Mouse (Mus musculus): ENCODE measurements around the gene Samd5. TPM values are rescaled to one million over a fixed set of nuclear protein-coding genes. Genes with fewer than 3 reads are reported as not detected.

The Samd5 gene
- polyA plus RNA-seq, 1 experiment from 2014 or later, result 5.4 TPM

DNA sequence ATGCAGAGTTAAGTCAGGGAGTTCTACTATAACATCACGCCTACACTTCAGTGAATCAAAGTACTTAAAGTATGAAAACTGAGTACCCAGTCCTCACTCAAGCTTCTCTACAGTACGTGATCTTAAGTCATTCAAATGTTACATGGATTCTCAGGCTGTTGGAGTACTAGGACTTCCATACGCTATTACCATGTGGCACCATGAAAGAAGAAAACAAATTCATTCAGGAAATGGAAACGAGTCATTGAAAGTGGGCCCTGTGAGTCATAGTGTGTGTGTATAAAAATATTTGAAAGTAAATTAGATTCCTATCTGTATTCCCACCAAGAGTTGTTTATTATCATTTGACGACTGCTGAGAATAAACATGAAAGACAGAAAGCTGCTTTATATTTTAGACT is 71.7 kb downstream of the Samd5 start:
- Histone ChIP-seq H3K4me2 (ENCODE audit: low read depth, low read length) (no peak overlapping the region), H3K4me3 (replicated peaks; ENCODE audit: low read length) (no peak overlapping the region), H3K9me3 (replicated peaks; ENCODE audit: control insufficient read depth, low read length) (no peaks in the 10 kb centered on the region), H3K27me3 (ENCODE audit: control insufficient read depth, insufficient read depth, low read length) (no peaks in the 10 kb centered on the region), H3K4me1 (ENCODE audit: control insufficient read depth, insufficient read depth, low read length) (0 out of 2 replicates have a peak, but pooled peaks cover 7% of the 10 kb centered on the region), H3K9ac (ENCODE audit: low read length) (no peak overlapping the region), H3K27ac (ENCODE audit: low read length) (no peak overlapping the region), H3K36me3 (ENCODE audit: control insufficient read depth, insufficient read depth, low read length) (no peaks in the 10 kb centered on the region)
- 59% methylated on average over 5 of the region's 5 CpGs for WGBS
- no peak for ATAC-seq (ENCODE audit: insufficient read depth, low FRiP score)

- ATAC-seq (ENCODE audit: insufficient read depth, low FRiP score), result no peak
- no peaks in the 10 kb centered on the region for H3K9me3 ChIP-seq (replicated peaks; ENCODE audit: control insufficient read depth, low read length)
- no peaks in the 10 kb centered on the region for H3K27me3 ChIP-seq (ENCODE audit: control insufficient read depth, insufficient read depth, low read length)
- H3K4me1 ChIP-seq (ENCODE audit: control insufficient read depth, insufficient read depth, low read length), result 0 out of 2 replicates have a peak, but pooled peaks cover 7% of the 10 kb centered on the region
- no peak overlapping the region for H3K4me3 ChIP-seq (replicated peaks; ENCODE audit: low read length)
- no peak overlapping the region for H3K4me2 ChIP-seq (ENCODE audit: low read depth, low read length)
- H3K9ac ChIP-seq (ENCODE audit: low read length), result no peak overlapping the region
- WGBS, result 73% methylated on average over 5 of the region's 5 CpGs
- H3K27ac ChIP-seq (ENCODE audit: low read length), result no peak overlapping the region
- H3K36me3 ChIP-seq (ENCODE audit: control insufficient read depth, insufficient read depth, low read length), result no peaks in the 10 kb centered on the region
Measured at GRCm38 (mm10) chr10:9602845-9603244, 72.2 kb downstream of the Samd5 start.

DNA sequence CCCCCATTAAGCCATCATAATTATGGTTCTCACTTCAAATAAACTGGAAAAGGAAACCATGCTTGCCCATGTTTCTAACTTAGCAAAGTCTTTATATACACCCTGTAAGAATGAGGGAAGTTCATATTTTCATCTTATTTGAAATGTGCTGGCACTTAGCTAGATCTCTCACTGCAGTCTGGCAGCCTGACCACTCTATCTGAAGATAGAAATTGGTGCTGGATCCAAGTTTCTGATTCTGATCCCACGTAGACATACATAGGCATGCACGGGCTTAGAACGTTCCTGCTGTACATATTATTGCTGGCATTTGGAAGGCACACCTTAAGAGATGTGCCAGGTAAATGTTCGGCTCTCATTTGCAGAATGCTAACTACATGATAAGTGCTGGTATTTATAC is 72.6 kb downstream of the Samd5 start:
- no peaks in the 10 kb centered on the region for H3K27me3 ChIP-seq (ENCODE audit: control insufficient read depth, insufficient read depth, low read length)
- H3K4me1 ChIP-seq (ENCODE audit: control insufficient read depth, insufficient read depth, low read length), result 0 out of 2 replicates have a peak, but pooled peaks cover 7% of the 10 kb centered on the region
- ATAC-seq (ENCODE audit: insufficient read depth, low FRiP score), result no peak
- no peak overlapping the region for H3K27ac ChIP-seq (ENCODE audit: low read length)
- 76% methylated on average over 4 of the region's 4 CpGs for WGBS
- H3K9ac ChIP-seq (ENCODE audit: low read length), result no peak overlapping the region
- H3K9me3 ChIP-seq (replicated peaks; ENCODE audit: control insufficient read depth, low read length), result no peaks in the 10 kb centered on the region
- no peak overlapping the region for H3K4me3 ChIP-seq (replicated peaks; ENCODE audit: low read length)
- no peak overlapping the region for H3K4me2 ChIP-seq (ENCODE audit: low read depth, low read length)
- no peaks in the 10 kb centered on the region for H3K36me3 ChIP-seq (ENCODE audit: control insufficient read depth, insufficient read depth, low read length)

GRCm38 (mm10) chr10:9596228-9596627 is 78.8 kb downstream of the Samd5 start:
- H3K9ac ChIP-seq (ENCODE audit: low read length), result no peak overlapping the region
- H3K9me3 ChIP-seq (replicated peaks; ENCODE audit: control insufficient read depth, low read length), result no peaks in the 10 kb centered on the region
- 90% methylated on average over 5 of the region's 5 CpGs for WGBS

DNA sequence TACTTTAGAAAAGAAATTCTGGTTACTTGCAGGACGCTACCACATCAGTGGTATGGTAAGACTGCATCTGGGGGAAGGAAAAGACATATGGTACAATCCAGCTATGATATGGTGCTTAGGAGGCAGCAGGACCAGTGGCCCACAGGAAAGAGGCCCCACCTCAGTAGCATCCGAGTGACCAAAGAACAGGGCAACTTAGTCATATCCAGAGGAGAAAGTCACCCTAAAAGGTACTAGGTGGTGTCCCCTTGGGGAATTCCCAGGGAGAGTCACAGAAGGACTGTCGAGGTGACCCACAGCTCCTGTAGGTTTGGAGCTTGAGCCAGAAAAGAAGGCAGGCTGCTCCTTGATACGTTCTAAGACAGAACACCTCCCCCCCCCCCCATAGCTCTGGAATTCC is 80.3 kb downstream of the Samd5 start:
- H3K9ac ChIP-seq (ENCODE audit: low read length), result no peak overlapping the region
- WGBS, result 88% methylated on average over 4 of the region's 4 CpGs
- no peak overlapping the region for H3K27ac ChIP-seq (ENCODE audit: low read length)
- H3K27me3 ChIP-seq (ENCODE audit: control insufficient read depth, insufficient read depth, low read length), result no peaks in the 10 kb centered on the region
- no peak for ATAC-seq (ENCODE audit: insufficient read depth, low FRiP score)
- H3K36me3 ChIP-seq (ENCODE audit: control insufficient read depth, insufficient read depth, low read length), result no peaks in the 10 kb centered on the region
- no peak overlapping the region for H3K4me2 ChIP-seq (ENCODE audit: low read depth, low read length)
- H3K4me1 ChIP-seq (ENCODE audit: control insufficient read depth, insufficient read depth, low read length), result no peaks in the 10 kb centered on the region
- no peaks in the 10 kb centered on the region for H3K9me3 ChIP-seq (replicated peaks; ENCODE audit: control insufficient read depth, low read length)
- H3K4me3 ChIP-seq (replicated peaks; ENCODE audit: low read length), result no peak overlapping the region

More at GRCm38 (mm10) chr10:9596228-9596627, 78.8 kb downstream of the Samd5 start:
- Histone ChIP-seq H3K27ac (ENCODE audit: low read length) (no peak overlapping the region), H3K27me3 (ENCODE audit: control insufficient read depth, insufficient read depth, low read length) (no peaks in the 10 kb centered on the region), H3K4me2 (ENCODE audit: low read depth, low read length) (no peak overlapping the region), H3K36me3 (ENCODE audit: control insufficient read depth, insufficient read depth, low read length) (no peaks in the 10 kb centered on the region), H3K4me3 (replicated peaks; ENCODE audit: low read length) (no peak overlapping the region), H3K4me1 (ENCODE audit: control insufficient read depth, insufficient read depth, low read length) (no peaks in the 10 kb centered on the region)
- ATAC-seq (ENCODE audit: insufficient read depth, low FRiP score), result no peak

- 90% methylated on average over 2 of the region's 2 CpGs for WGBS
Measured at GRCm38 (mm10) chr10:9590606-9591005, 84.4 kb downstream of the Samd5 start.

GRCm38 (mm10) chr10:9586328-9586727 is 88.7 kb downstream of the Samd5 start:
- H3K4me1 ChIP-seq (ENCODE audit: control insufficient read depth, insufficient read depth, low read length), result no peaks in the 10 kb centered on the region
- 70% methylated on average over 5 of the region's 5 CpGs for WGBS

More at GRCm38 (mm10) chr10:9590606-9591005, 84.4 kb downstream of the Samd5 start:
- no peak overlapping the region for H3K4me3 ChIP-seq (replicated peaks; ENCODE audit: low read length)
- H3K9me3 ChIP-seq (replicated peaks; ENCODE audit: control insufficient read depth, low read length), result no peaks in the 10 kb centered on the region
- H3K27me3 ChIP-seq (ENCODE audit: control insufficient read depth, insufficient read depth, low read length), result no peaks in the 10 kb centered on the region
- H3K9ac ChIP-seq (ENCODE audit: low read length), result no peak overlapping the region
- H3K4me1 ChIP-seq (ENCODE audit: control insufficient read depth, insufficient read depth, low read length), result no peaks in the 10 kb centered on the region
- no peak overlapping the region for H3K27ac ChIP-seq (ENCODE audit: low read length)
- ATAC-seq (ENCODE audit: insufficient read depth, low FRiP score), result no peak
- H3K4me2 ChIP-seq (ENCODE audit: low read depth, low read length), result no peak overlapping the region
- no peaks in the 10 kb centered on the region for H3K36me3 ChIP-seq (ENCODE audit: control insufficient read depth, insufficient read depth, low read length)

GRCm38 (mm10) chr10:9579374-9579773 is 95.6 kb downstream of the Samd5 start:
- H3K4me3 ChIP-seq (replicated peaks; ENCODE audit: low read length), result no peak overlapping the region
- no peak overlapping the region for H3K4me2 ChIP-seq (ENCODE audit: low read depth, low read length)
- no peaks in the 10 kb centered on the region for H3K4me1 ChIP-seq (ENCODE audit: control insufficient read depth, insufficient read depth, low read length)
- 76% methylated on average over 5 of the region's 5 CpGs for WGBS
- no peak for ATAC-seq (ENCODE audit: insufficient read depth, low FRiP score)
- H3K36me3 ChIP-seq (ENCODE audit: control insufficient read depth, insufficient read depth, low read length), result no peaks in the 10 kb centered on the region
- H3K27me3 ChIP-seq (ENCODE audit: control insufficient read depth, insufficient read depth, low read length), result no peaks in the 10 kb centered on the region
- no peak overlapping the region for H3K27ac ChIP-seq (ENCODE audit: low read length)
- no peak overlapping the region for H3K9ac ChIP-seq (ENCODE audit: low read length)
- H3K9me3 ChIP-seq (replicated peaks; ENCODE audit: control insufficient read depth, low read length), result no peaks in the 10 kb centered on the region

More at GRCm38 (mm10) chr10:9586328-9586727, 88.7 kb downstream of the Samd5 start:
- Histone ChIP-seq H3K27ac (ENCODE audit: low read length) (no peak overlapping the region), H3K4me2 (ENCODE audit: low read depth, low read length) (no peak overlapping the region), H3K9ac (ENCODE audit: low read length) (no peak overlapping the region), H3K9me3 (replicated peaks; ENCODE audit: control insufficient read depth, low read length) (no peaks in the 10 kb centered on the region), H3K4me3 (replicated peaks; ENCODE audit: low read length) (no peak overlapping the region), H3K27me3 (ENCODE audit: control insufficient read depth, insufficient read depth, low read length) (no peaks in the 10 kb centered on the region), H3K36me3 (ENCODE audit: control insufficient read depth, insufficient read depth, low read length) (no peaks in the 10 kb centered on the region)
- no peak for ATAC-seq (ENCODE audit: insufficient read depth, low FRiP score)

- H3K4me2 ChIP-seq (ENCODE audit: low read depth, low read length), result no peak overlapping the region
- 35% methylated on average over 4 of the region's 4 CpGs for WGBS
- H3K9ac ChIP-seq (ENCODE audit: low read length), result no peak overlapping the region
- H3K4me1 ChIP-seq (ENCODE audit: control insufficient read depth, insufficient read depth, low read length), result no peaks in the 10 kb centered on the region
- no peaks in the 10 kb centered on the region for H3K9me3 ChIP-seq (replicated peaks; ENCODE audit: control insufficient read depth, low read length)
- no peak overlapping the region for H3K4me3 ChIP-seq (replicated peaks; ENCODE audit: low read length)
- H3K27ac ChIP-seq (ENCODE audit: low read length), result no peak overlapping the region
- no peak for ATAC-seq (ENCODE audit: insufficient read depth, low FRiP score)
- H3K27me3 ChIP-seq (ENCODE audit: control insufficient read depth, insufficient read depth, low read length), result no peaks in the 10 kb centered on the region
- H3K36me3 ChIP-seq (ENCODE audit: control insufficient read depth, insufficient read depth, low read length), result no peaks in the 10 kb centered on the region
Measured at GRCm38 (mm10) chr10:9575605-9576004, 99.4 kb downstream of the Samd5 start.

GRCm38 (mm10) chr10:9574135-9574534 is 100.9 kb downstream of the Samd5 start:
- ATAC-seq (ENCODE audit: insufficient read depth, low FRiP score), result no peak
- 77% methylated on average over 4 of the region's 4 CpGs for WGBS
- H3K4me1 ChIP-seq (ENCODE audit: control insufficient read depth, insufficient read depth, low read length), result no peaks in the 10 kb centered on the region

More at GRCm38 (mm10) chr10:9574135-9574534, 100.9 kb downstream of the Samd5 start:
- Histone ChIP-seq H3K4me3 (replicated peaks; ENCODE audit: low read length) (no peak overlapping the region), H3K9me3 (replicated peaks; ENCODE audit: control insufficient read depth, low read length) (no peaks in the 10 kb centered on the region), H3K27ac (ENCODE audit: low read length) (no peak overlapping the region), H3K9ac (ENCODE audit: low read length) (no peak overlapping the region), H3K36me3 (ENCODE audit: control insufficient read depth, insufficient read depth, low read length) (no peaks in the 10 kb centered on the region), H3K27me3 (ENCODE audit: control insufficient read depth, insufficient read depth, low read length) (no peaks in the 10 kb centered on the region), H3K4me2 (ENCODE audit: low read depth, low read length) (no peak overlapping the region)
